Mouse (Mus musculus) retina, postnatal 7 days (tissue): ENCODE measurements around the gene Ier5l.

Source experiments
- DNase-seq: peaks from one replicate; pipeline ENCODE4 v3.0.0-alpha.2; 2012; ENCODE audit warnings: low read depth, low spot score

Ier5l gene

GRCm38 (mm10) chr2:30470143-30470946 is 3.7 kb downstream of the Ier5l start:
- no peak for DNase-seq

DNA sequence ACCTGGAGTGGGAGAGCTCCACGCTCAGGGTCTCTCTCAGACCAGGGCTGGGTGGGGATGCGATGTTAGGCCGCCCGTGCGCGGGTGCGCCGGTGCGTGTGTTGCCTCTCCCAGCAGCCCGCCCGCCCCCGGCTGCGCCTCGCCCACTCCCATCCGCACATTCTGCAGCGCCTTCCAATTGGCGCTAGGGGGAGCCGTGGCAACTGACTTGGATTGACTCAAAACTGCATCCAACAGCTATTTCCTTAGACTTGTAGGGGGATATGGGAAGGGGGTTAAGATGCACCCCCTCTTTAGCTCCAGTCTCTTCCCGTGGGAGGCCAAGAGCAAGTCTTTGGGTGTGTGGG is 4.2 kb downstream of the Ier5l start:
- DNase-seq: peak; percentile 74

DNA sequence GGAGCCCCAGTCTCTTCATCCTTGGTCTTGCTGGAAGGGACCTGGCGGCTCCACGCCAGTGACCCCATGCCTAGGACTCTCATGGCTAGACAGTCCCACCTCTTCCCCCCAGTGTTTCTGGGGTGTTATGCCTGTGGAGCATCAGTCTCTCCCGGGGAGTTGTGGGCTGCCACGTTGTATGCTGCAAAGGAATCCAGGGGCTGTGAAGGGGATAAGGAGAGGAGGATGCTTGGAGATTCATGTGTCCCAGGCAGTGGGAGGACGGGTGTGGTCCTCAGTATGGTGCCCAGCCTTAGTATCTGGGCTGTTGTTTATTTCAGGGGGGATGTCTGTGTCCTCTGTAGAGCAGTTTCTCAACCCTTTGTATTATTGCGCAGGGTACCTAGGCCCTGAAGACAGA is 5.0 kb downstream of the Ier5l start:
- no peak for DNase-seq

- no peak for DNase-seq
Observed at GRCm38 (mm10) chr2:30466787-30467186, 7.2 kb downstream of the Ier5l start.

GRCm38 (mm10) chr2:30464411-30464810 is 9.6 kb downstream of the Ier5l start:
- DNase-seq: no peak

- DNase-seq: no peak
Observed at GRCm38 (mm10) chr2:30463904-30464330, 10.1 kb downstream of the Ier5l start.

DNA sequence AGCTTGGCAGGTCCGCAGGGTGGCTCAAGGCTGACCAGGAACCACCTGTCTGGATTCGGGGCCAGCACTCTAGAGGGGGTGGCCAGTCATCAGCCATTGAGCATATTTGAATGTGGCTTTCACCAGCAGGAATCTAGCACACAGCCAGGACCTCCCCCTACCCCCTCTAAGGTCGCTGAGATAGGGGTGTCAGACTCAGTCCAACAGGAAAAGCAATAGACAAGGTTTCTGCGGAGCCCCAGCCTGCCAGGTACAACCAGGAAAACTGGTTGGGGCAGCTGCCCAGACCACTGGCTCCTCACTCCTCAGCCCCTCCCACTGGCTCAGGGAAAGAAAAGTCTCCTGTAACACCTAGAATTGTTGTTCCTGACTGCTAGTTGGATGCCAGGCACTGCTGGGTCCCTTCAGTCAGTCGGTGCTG is 10.7 kb downstream of the Ier5l start:
- DNase-seq: no peak

DNA sequence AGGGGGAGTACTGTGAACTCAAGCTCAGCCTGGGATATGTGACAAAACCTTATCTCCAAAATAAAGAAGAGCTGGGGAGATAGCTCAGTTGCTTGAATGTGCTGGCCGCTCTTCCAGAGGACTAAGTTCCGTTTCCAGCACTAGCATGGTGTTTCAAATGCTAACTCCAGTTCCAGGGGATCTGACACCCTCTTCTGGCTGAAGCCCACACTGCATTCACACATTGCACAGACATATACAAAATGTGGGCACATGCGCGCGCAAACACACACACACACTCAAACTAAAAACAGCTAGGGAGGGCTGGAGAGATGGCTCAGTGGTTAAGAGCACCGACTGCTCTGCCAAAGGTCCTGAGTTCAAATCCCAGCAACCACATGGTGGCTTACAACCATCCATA is 14.8 kb downstream of the Ier5l start:
- DNase-seq: no peak

- no peak for DNase-seq
Observed at GRCm38 (mm10) chr2:30458349-30458748, 15.7 kb downstream of the Ier5l start.

- no peak for DNase-seq
Observed at GRCm38 (mm10) chr2:30456104-30456980, 17.7 kb downstream of the Ier5l start.

- DNase-seq: no peak
Observed at GRCm38 (mm10) chr2:30454587-30454986, 19.4 kb downstream of the Ier5l start.

DNA sequence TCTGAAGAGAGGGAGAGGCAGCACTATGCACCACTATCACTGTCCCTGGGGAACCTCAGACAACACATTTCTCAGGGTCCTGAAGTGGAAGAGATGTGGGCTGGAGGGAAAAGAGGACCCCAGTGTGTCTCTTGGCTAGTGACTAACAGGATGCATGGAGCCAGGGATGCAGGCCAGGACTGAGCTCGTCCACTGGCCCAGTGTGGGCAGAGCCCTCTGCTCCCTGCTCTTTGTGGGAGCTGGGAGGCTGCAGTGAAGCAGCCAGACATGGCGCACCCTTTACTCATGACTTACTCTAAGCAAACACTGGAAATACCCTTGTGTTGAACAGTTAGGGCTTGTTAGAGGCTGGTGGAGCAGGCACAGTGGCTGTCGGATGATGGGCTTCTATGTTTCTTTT is 20.4 kb downstream of the Ier5l start:
- DNase-seq: no peak

- no peak for DNase-seq
Observed at GRCm38 (mm10) chr2:30451525-30451924, 22.5 kb downstream of the Ier5l start.

GRCm38 (mm10) chr2:30450530-30450929 is 23.5 kb downstream of the Ier5l start:
- DNase-seq: no peak

- DNase-seq: no peak
Observed at GRCm38 (mm10) chr2:30448371-30448770, 25.6 kb downstream of the Ier5l start.

DNA sequence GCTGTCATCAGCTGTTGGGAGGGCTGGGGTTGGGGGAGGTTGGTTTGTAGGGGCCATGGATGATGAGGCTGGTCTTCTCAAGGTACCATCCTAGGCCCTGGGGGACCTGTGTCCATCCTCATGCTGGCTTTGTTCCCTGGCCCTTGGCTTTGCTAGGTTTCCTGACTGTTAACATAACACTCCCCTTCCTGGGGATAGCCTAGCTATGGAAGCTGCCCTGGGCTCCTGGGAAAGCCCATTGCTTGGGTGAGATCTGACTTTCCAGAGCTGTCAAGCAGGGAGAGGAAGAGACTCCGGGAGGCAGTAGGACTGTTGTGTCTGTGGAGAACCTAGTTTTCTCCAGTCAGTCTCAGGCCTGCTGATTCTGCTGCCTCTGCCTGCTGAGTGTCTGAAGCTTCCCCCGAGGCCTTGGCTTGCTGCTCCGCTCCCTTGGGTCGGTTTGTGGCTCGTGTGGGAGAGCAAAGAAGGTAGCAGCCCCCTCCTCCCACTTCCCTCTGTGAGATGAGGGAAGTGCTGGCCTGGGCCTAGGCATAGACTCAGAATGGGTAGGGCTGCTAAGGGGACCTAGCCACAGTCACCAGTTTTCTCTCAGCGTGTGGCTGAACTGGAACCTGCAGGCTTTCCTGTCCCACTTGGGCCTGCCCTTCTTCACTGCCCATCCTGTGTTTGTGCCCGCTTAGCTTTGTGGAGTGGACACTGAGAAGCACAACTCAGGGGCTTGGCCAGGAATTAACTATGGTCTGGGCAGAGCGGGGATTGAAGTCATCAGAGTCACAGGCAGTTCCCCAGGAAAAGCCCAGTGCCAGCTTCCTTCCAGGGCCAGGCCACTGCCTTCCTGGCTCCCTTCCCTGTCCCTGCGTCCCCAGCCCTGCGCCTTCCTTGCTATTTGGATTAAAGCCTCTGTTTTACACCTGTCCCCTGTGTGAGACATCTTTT is 26.9 kb downstream of the Ier5l start:
- no peak for DNase-seq

- no peak for DNase-seq
Observed at GRCm38 (mm10) chr2:30445312-30445711, 28.7 kb downstream of the Ier5l start.

DNA sequence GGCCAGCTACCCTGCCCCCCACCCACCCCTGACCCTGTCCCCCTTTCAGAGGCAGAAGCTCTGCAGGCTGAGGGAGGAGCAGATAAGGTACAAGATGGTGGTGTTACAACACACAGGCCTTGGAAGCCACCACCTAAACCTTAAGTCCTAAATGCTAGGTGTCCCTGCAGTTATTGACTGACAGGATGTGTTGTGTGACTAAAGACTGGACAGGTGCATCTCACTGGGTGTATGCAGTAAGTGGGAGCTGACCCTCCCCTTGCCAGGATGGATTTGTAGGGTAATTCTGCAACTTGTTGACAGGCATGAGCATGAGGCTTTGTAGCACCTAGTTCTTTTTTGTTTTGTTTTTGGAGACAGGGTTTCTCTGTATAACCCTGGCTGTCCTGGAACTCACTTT is 29.6 kb downstream of the Ier5l start:
- DNase-seq: no peak

DNA sequence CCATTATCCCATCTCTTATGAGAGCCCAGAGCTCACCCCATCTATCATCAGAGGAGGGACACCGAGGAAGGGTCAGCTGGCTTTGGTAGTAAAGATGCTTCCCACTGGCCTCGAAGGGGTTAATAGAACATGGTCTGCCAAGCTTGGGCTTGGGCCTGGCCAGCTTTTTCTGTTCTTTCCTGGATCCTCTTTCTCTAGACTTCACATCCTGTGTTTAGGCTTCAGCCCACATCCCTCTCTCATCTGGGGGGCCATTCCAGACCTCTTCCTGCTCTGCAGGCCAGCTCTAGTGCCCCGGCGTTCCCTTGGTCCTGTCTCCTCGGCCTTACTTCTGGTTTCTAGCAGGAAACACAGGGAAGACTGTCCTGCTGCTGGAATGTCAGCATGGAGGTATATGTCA is 30.0 kb downstream of the Ier5l start:
- no peak for DNase-seq

DNA sequence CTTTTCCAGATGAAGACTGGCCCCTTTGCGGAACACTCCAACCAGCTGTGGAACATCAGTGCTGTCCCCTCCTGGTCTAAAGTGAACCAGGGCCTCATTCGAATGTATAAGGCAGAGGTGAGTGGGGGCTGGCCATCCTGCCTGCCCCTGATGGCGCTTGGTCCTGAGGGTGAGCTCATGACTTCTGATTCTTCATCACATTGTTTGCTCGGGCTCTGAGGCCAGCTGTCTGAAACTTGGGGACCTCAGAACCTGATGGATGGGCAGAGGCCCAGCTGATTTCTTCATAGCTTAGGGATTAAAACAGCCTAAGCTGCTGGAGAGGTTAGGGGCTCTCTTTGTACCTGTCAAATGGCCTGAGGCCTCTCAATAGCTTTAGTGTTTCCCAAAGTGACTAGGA is 30.7 kb downstream of the Ier5l start:
- no peak for DNase-seq

- DNase-seq: no peak
Observed at GRCm38 (mm10) chr2:30442498-30442890, 31.5 kb downstream of the Ier5l start.
